Mouse (Mus musculus): Measurements from ENCODE around the gene Mmp15.

GRCm38 (mm10) chr8:95335706-95336105, 16.4 kb upstream of the Mmp15 start:
- TF ChIP-seq CTCF (IDR thresholded peaks at IDR 0.05; ENCODE audit: borderline replicate concordance, extremely low read depth, insufficient read depth, insufficient read length) (no peak), POLR2A (IDR thresholded peaks at IDR 0.05; ENCODE audit: borderline replicate concordance, extremely low read depth, insufficient read depth, insufficient read length, poor library complexity, severe bottlenecking) (no peak)

Data from brain, embryonic 14.5 days (tissue).